Mouse (Mus musculus): ENCODE results near the gene Dad1. TPM values are rescaled to one million over a fixed set of nuclear protein-coding genes. Genes with fewer than 3 reads are reported as not detected.

Dad1 gene
- total RNA-seq, 1 experiment: 174 TPM

DNA sequence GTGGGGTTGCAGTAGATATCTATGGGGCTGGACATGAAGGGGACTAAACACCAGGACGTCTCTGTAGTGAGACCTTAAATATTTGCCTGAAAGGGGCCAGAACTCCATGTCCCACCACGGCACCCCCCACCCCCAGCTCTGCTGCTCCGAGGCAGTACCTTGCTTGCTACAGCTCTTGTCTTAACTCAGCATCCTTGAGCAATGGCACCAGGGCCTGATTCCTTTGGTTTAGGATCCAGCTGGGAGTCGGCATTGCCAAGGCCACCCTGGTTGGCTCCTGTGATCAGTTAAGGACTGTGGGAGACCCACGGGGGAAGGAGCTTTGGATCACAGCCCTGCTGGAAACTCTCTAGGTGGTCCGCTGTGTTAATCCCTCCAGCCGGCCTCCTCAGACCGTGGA is 34.6 kb downstream of the Dad1 start:
- Histone ChIP-seq H3K36me3 (ENCODE audit: control insufficient read depth, insufficient read depth, low read length, poor library complexity, severe bottlenecking) (no peaks in the 10 kb centered on the region), H3K4me1 (ENCODE audit: control insufficient read depth in 2 of 2, insufficient read depth in 2 of 2, low read length in 2 of 2, poor library complexity in 1 of 2) (peaks cover 0 to 5% of the 10 kb centered on the region in 2 experiments; a peak in 2 of 4 replicates), H3K9ac (ENCODE audit: insufficient read depth, low read depth, low read length, poor library complexity, severe bottlenecking) (no peak overlapping the region), H3K9me3 (ENCODE audit: control insufficient read depth, insufficient read depth, low read depth, low read length) (no peaks in the 10 kb centered on the region), H3K4me3 (ENCODE audit: insufficient read depth in 1 of 2, low read depth in 1 of 2, low read length in 2 of 2, poor library complexity in 1 of 2, severe bottlenecking in 1 of 2) (no peak overlapping the region), H3K27ac (ENCODE audit: insufficient read depth, low read depth, low read length, poor library complexity, severe bottlenecking) (no peak overlapping the region)
- in situ Hi-C loops (cut with MboI; ENCODE audit: low sequenced_read_pairs in 2 of 2, unreplicated experiment in 2 of 2): no loop called here
- DNase-seq (ENCODE audit: low read depth, low spot score): no peak
- TF ChIP-seq ZC3H11A (IDR thresholded peaks at IDR 0.05; ENCODE audit: borderline replicate concordance, low read depth, low read length) (no peak), HCFC1 (IDR thresholded peaks at IDR 0.05; ENCODE audit: borderline replicate concordance, insufficient read depth, low read length) (no peak), MAFK (IDR thresholded peaks at IDR 0.05; ENCODE audit: insufficient read depth, low read depth, low read length) (no peak), CHD2 (IDR thresholded peaks at IDR 0.05; ENCODE audit: low read depth, low read length) (no peak), ZNF384 (IDR thresholded peaks at IDR 0.05; ENCODE audit: low read depth, low read length) (no peak)

- H3K4me3 ChIP-seq (ENCODE audit: insufficient read depth in 1 of 2, low read depth in 1 of 2, low read length in 2 of 2, poor library complexity in 1 of 2, severe bottlenecking in 1 of 2): no peak overlapping the region
- H3K4me1 ChIP-seq (ENCODE audit: control insufficient read depth in 2 of 2, insufficient read depth in 2 of 2, low read length in 2 of 2, poor library complexity in 1 of 2): peaks cover 0 to 5% of the 10 kb centered on the region in 2 experiments; a peak in 2 of 4 replicates
- no peaks in the 10 kb centered on the region for H3K36me3 ChIP-seq (ENCODE audit: control insufficient read depth, insufficient read depth, low read length, poor library complexity, severe bottlenecking)
- TF ChIP-seq CHD2 (IDR thresholded peaks at IDR 0.05; ENCODE audit: low read depth, low read length) (no peak), ZC3H11A (IDR thresholded peaks at IDR 0.05; ENCODE audit: borderline replicate concordance, low read depth, low read length) (no peak), MAFK (IDR thresholded peaks at IDR 0.05; ENCODE audit: insufficient read depth, low read depth, low read length) (no peak), HCFC1 (IDR thresholded peaks at IDR 0.05; ENCODE audit: borderline replicate concordance, insufficient read depth, low read length) (no peak)
- in situ Hi-C loops (cut with MboI; ENCODE audit: low sequenced_read_pairs in 2 of 2, unreplicated experiment in 2 of 2): no loop called here
- no peak overlapping the region for H3K9ac ChIP-seq (ENCODE audit: insufficient read depth, low read depth, low read length, poor library complexity, severe bottlenecking)
- no peak overlapping the region for H3K27ac ChIP-seq (ENCODE audit: insufficient read depth, low read depth, low read length, poor library complexity, severe bottlenecking)
- no peak for DNase-seq (ENCODE audit: low read depth, low spot score)
- no peaks in the 10 kb centered on the region for H3K9me3 ChIP-seq (ENCODE audit: control insufficient read depth, insufficient read depth, low read depth, low read length)
These were observed 35.2 kb downstream of the Dad1 start for GRCm38 (mm10) chr14:54218721-54219120.

- no peak overlapping the region for H3K4me3 ChIP-seq (ENCODE audit: insufficient read depth in 1 of 2, low read depth in 1 of 2, low read length in 2 of 2, poor library complexity in 1 of 2, severe bottlenecking in 1 of 2)
- H3K36me3 ChIP-seq (ENCODE audit: control insufficient read depth, insufficient read depth, low read length, poor library complexity, severe bottlenecking): no peaks in the 10 kb centered on the region
- H3K9me3 ChIP-seq (ENCODE audit: control insufficient read depth, insufficient read depth, low read depth, low read length): no peaks in the 10 kb centered on the region
- H3K27ac ChIP-seq (ENCODE audit: insufficient read depth, low read depth, low read length, poor library complexity, severe bottlenecking): no peak overlapping the region
- H3K9ac ChIP-seq (ENCODE audit: insufficient read depth, low read depth, low read length, poor library complexity, severe bottlenecking): no peak overlapping the region
- peaks cover 0 to 1% of the 10 kb centered on the region in 2 experiments; a peak in 2 of 4 replicates for H3K4me1 ChIP-seq (ENCODE audit: control insufficient read depth in 2 of 2, insufficient read depth in 2 of 2, low read length in 2 of 2, poor library complexity in 1 of 2)
- TF ChIP-seq CHD2 (IDR thresholded peaks at IDR 0.05; ENCODE audit: low read depth, low read length) (no peak), ZNF384 (IDR thresholded peaks at IDR 0.05; ENCODE audit: low read depth, low read length) (no peak), MAFK (IDR thresholded peaks at IDR 0.05; ENCODE audit: insufficient read depth, low read depth, low read length) (no peak), ZC3H11A (IDR thresholded peaks at IDR 0.05; ENCODE audit: borderline replicate concordance, low read depth, low read length) (no peak), HCFC1 (IDR thresholded peaks at IDR 0.05; ENCODE audit: borderline replicate concordance, insufficient read depth, low read length) (no peak)
- in situ Hi-C loops (cut with MboI; ENCODE audit: low sequenced_read_pairs in 2 of 2, unreplicated experiment in 2 of 2): no loop called here
- DNase-seq (ENCODE audit: low read depth, low spot score): no peak
These were observed 35.7 kb downstream of the Dad1 start for GRCm38 (mm10) chr14:54218233-54218632.

DNA sequence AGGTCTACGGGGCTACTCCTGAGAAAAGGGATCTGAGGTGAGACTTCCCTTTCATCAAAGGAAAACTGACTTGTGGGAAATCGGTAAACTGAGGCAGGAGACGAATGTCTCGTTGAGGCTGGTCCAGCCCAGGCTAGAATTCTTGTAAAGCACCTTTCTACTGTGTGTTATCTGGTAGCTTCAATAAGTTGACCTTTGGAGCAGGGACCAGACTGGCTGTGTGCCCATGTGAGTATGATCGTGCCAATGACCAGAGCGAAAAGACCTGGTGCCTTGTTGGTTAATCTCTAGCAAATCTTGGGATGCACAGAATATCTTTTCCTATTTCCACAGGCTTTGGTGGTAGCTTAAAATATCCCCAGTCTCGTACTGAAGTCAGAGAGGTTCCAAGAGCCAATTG is 37.8 kb downstream of the Dad1 start:
- no peak for TF ChIP-seq ZNF384 (IDR thresholded peaks at IDR 0.05; ENCODE audit: low read depth, low read length)
- H3K9me3 ChIP-seq (ENCODE audit: control insufficient read depth, insufficient read depth, low read depth, low read length): no peaks in the 10 kb centered on the region
- in situ Hi-C loops (cut with MboI; ENCODE audit: low sequenced_read_pairs in 2 of 2, unreplicated experiment in 2 of 2): no loop called here
- no peak overlapping the region for H3K4me3 ChIP-seq (ENCODE audit: insufficient read depth in 1 of 2, low read depth in 1 of 2, low read length in 2 of 2, poor library complexity in 1 of 2, severe bottlenecking in 1 of 2)
- no peaks in the 10 kb centered on the region for H3K36me3 ChIP-seq (ENCODE audit: control insufficient read depth, insufficient read depth, low read length, poor library complexity, severe bottlenecking)
- H3K27ac ChIP-seq (ENCODE audit: insufficient read depth, low read depth, low read length, poor library complexity, severe bottlenecking): no peak overlapping the region
- no peak overlapping the region for H3K9ac ChIP-seq (ENCODE audit: insufficient read depth, low read depth, low read length, poor library complexity, severe bottlenecking)
- no peak for DNase-seq (ENCODE audit: low read depth, low spot score)
- H3K4me1 ChIP-seq (ENCODE audit: control insufficient read depth in 2 of 2, insufficient read depth in 2 of 2, low read length in 2 of 2, poor library complexity in 1 of 2): no peaks in the 10 kb centered on the region

DNA sequence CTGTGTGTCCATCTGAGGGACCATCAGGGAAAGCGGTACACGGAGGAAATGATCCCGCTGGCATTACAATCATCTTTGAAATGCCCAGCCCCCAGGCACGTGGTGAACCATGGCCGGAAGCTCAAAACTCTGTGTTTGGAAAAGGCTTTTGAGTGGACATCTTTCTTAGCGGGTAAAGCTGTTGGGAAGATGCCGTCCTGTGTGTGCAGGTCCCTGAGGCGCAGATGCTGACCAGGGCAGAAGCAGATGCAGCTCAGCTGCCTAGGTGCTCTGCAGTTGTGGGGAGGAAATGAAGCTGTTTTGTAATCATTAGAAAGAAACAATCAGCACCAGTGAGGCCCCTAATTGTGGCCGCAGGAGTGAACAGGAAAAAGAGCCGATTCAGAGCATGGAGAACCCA is 39.0 kb downstream of the Dad1 start:
- Histone ChIP-seq H3K9me3 (ENCODE audit: control insufficient read depth, insufficient read depth, low read depth, low read length) (no peaks in the 10 kb centered on the region), H3K9ac (ENCODE audit: insufficient read depth, low read depth, low read length, poor library complexity, severe bottlenecking) (no peak overlapping the region), H3K4me3 (ENCODE audit: insufficient read depth in 1 of 2, low read depth in 1 of 2, low read length in 2 of 2, poor library complexity in 1 of 2, severe bottlenecking in 1 of 2) (no peak overlapping the region), H3K4me1 (ENCODE audit: control insufficient read depth in 2 of 2, insufficient read depth in 2 of 2, low read length in 2 of 2, poor library complexity in 1 of 2) (no peaks in the 10 kb centered on the region), H3K27ac (ENCODE audit: insufficient read depth, low read depth, low read length, poor library complexity, severe bottlenecking) (no peak overlapping the region), H3K36me3 (ENCODE audit: control insufficient read depth, insufficient read depth, low read length, poor library complexity, severe bottlenecking) (no peaks in the 10 kb centered on the region)
- in situ Hi-C loops (cut with MboI; ENCODE audit: low sequenced_read_pairs in 2 of 2, unreplicated experiment in 2 of 2): no loop called here
- no peak for DNase-seq (ENCODE audit: low read depth, low spot score)
- TF ChIP-seq HCFC1 (IDR thresholded peaks at IDR 0.05; ENCODE audit: borderline replicate concordance, insufficient read depth, low read length) (no peak), ZC3H11A (IDR thresholded peaks at IDR 0.05; ENCODE audit: borderline replicate concordance, low read depth, low read length) (no peak), ZNF384 (IDR thresholded peaks at IDR 0.05; ENCODE audit: low read depth, low read length) (no peak), MAFK (IDR thresholded peaks at IDR 0.05; ENCODE audit: insufficient read depth, low read depth, low read length) (no peak), CHD2 (IDR thresholded peaks at IDR 0.05; ENCODE audit: low read depth, low read length) (no peak)

Data from ES-E14 (cell line).